Mouse (Mus musculus) lung, postnatal 14 days (tissue): ENCODE measurements at regions not wholly inside any gene's neighbourhood (a gene's known extent, or its start where the extent isn't known, plus 50 kb on each side); places are given as distances from the start of the nearest gene placed in this dataset.

Experiments used
- DNase-seq: peaks from one replicate; pipeline ENCODE4 v3.0.0; 2021

- DNase-seq: no peak
Measured at GRCm38 (mm10) chr2:46149848-46150247, 1032.7 kb upstream of the Zeb2 start.

- DNase-seq: no peak
Measured at GRCm38 (mm10) chr2:46119871-46120270, 1002.7 kb upstream of the Zeb2 start.

- peak; percentile 2 for DNase-seq
Measured at GRCm38 (mm10) chr2:46106991-46107390, 989.8 kb upstream of the Zeb2 start.

GRCm38 (mm10) chr2:46065034-46065802, 948.0 kb upstream of the Zeb2 start:
- no peak for DNase-seq

GRCm38 (mm10) chr2:46055729-46056128, 938.5 kb upstream of the Zeb2 start:
- no peak for DNase-seq

- DNase-seq: no peak
Measured at GRCm38 (mm10) chr2:46054902-46055301, 937.7 kb upstream of the Zeb2 start.

- DNase-seq: no peak
Measured at GRCm38 (mm10) chr2:46021854-46022253, 904.7 kb upstream of the Zeb2 start.

GRCm38 (mm10) chr2:46013771-46014269, 896.6 kb upstream of the Zeb2 start:
- no peak for DNase-seq

GRCm38 (mm10) chr2:46012716-46013115, 895.5 kb upstream of the Zeb2 start:
- DNase-seq: no peak

- no peak for DNase-seq
Measured at GRCm38 (mm10) chr2:45975157-45975556, 858.0 kb upstream of the Zeb2 start.

- no peak for DNase-seq
Measured at GRCm38 (mm10) chr2:45968635-45969034, 851.4 kb upstream of the Zeb2 start.

- DNase-seq: no peak
Measured at GRCm38 (mm10) chr2:45956792-45957330, 839.7 kb upstream of the Zeb2 start.

- DNase-seq: no peak
Measured at GRCm38 (mm10) chr2:45948758-45949157, 831.6 kb upstream of the Zeb2 start.

- no peak for DNase-seq
Measured at GRCm38 (mm10) chr2:45925791-45926480, 808.7 kb upstream of the Zeb2 start.

- DNase-seq: no peak
Measured at GRCm38 (mm10) chr2:45908871-45909270, 791.7 kb upstream of the Zeb2 start.

GRCm38 (mm10) chr2:45904623-45905235, 787.5 kb upstream of the Zeb2 start:
- no peak for DNase-seq

GRCm38 (mm10) chr2:45904090-45904489, 786.9 kb upstream of the Zeb2 start:
- DNase-seq: no peak

- no peak for DNase-seq
Measured at GRCm38 (mm10) chr2:45903350-45903749, 786.2 kb upstream of the Zeb2 start.

GRCm38 (mm10) chr2:45901892-45902291, 784.7 kb upstream of the Zeb2 start:
- DNase-seq: no peak

GRCm38 (mm10) chr2:45884680-45885079, 767.5 kb upstream of the Zeb2 start:
- no peak for DNase-seq

- DNase-seq: no peak
Measured at GRCm38 (mm10) chr2:45878656-45879055, 761.5 kb upstream of the Zeb2 start.

- peak; percentile 27 for DNase-seq
Measured at GRCm38 (mm10) chr2:45859901-45860331, 742.7 kb upstream of the Zeb2 start.

- DNase-seq: no peak
Measured at GRCm38 (mm10) chr2:45859445-45859844, 742.2 kb upstream of the Zeb2 start.
